Mouse (Mus musculus) MEL (cell line): Measurements from ENCODE around the gene Fam189b. TPM values are rescaled to one million over a fixed set of nuclear protein-coding genes. Genes with fewer than 3 reads are reported as not detected.

ENCODE experiments used
- DNase-seq: peaks from one replicate; pipeline ENCODE4 v3.0.0; 2011; ENCODE audit warnings: low read depth, low spot score
- H3K27ac ChIP-seq: 2 replicates; pipeline ENCODE4 v1.5.1; 2012; ENCODE audit warnings: low read depth, mild to moderate bottlenecking, control low read depth, low read length, moderate library complexity; ENCODE audit not compliant: control insufficient read depth
- H3K27me3 ChIP-seq, 2 experiments: fragments of 150-350 bp in 1 of 2; sonication (generic) in 1 of 2; 2 replicates each; pipeline ENCODE4 v1.6.1; 2012; ENCODE audit warnings: low read length in 2 of 2, mild to moderate bottlenecking in 2 of 2, improper control_type of control experiment in 1 of 2, moderate library complexity in 1 of 2; ENCODE audit not compliant: insufficient read depth in 2 of 2, control insufficient read depth in 1 of 2
- H3K36me3 ChIP-seq, 2 experiments: 2 replicates each; pipeline ENCODE4 v1.6.1; 2012 to 2014; ENCODE audit warnings: low read length in 2 of 2, improper control_type of control experiment in 1 of 2, inconsistent platforms in 1 of 2, mild to moderate bottlenecking in 1 of 2; ENCODE audit not compliant: insufficient read depth in 2 of 2, control insufficient read depth in 1 of 2
- H3K4me1 ChIP-seq, 2 experiments: fragments of 150-350 bp in 1 of 2; sonication (generic) in 1 of 2; 2 replicates each; pipeline ENCODE4 v1.6.1; 2012; ENCODE audit warnings: low read length in 2 of 2, improper control_type of control experiment in 1 of 2, mild to moderate bottlenecking in 1 of 2; ENCODE audit not compliant: insufficient read depth in 2 of 2, control insufficient read depth in 1 of 2
- H3K4me3 ChIP-seq, 2 experiments: fragments of 150-350 bp in 1 of 2; sonication (generic) in 1 of 2; 2 replicates each; pipeline ENCODE4 v1.5.1; 2012; ENCODE audit warnings: low read depth in 2 of 2, low read length in 2 of 2, mild to moderate bottlenecking in 2 of 2, moderate library complexity in 2 of 2, control low read depth in 1 of 2, improper control_type of control experiment in 1 of 2; ENCODE audit not compliant: control insufficient read depth in 1 of 2, insufficient read depth in 1 of 2
- H3K79me2 ChIP-seq: 2 replicates; pipeline ENCODE4 v1.6.1; 2012; ENCODE audit warnings: mild to moderate bottlenecking, low read length, moderate library complexity; ENCODE audit not compliant: control insufficient read depth, poor library complexity, insufficient read depth
- H3K9ac ChIP-seq: 2 replicates; pipeline ENCODE4 v1.6.1; 2012; ENCODE audit warnings: low read depth, mild to moderate bottlenecking, control low read depth, low read length, moderate library complexity; ENCODE audit not compliant: control insufficient read depth, poor library complexity, severe bottlenecking
- H3K9me3 ChIP-seq: fragments of 150-350 bp; sonication (generic); replicated peaks from 2 replicates; pipeline ENCODE4 v1.6.1; 2012; ENCODE audit warnings: mild to moderate bottlenecking, low read length, improper control_type of control experiment, moderate library complexity; ENCODE audit not compliant: insufficient read depth
- BHLHE40 ChIP-seq: IDR thresholded peaks from 2 replicates; pipeline ENCODE4 v1.6.1; 2012; ENCODE audit warnings: low read depth, mild to moderate bottlenecking, inconsistent platforms, low read length, improper control_type of control experiment, borderline replicate concordance
- CHD1 ChIP-seq: IDR thresholded peaks from 2 replicates; pipeline ENCODE4 v1.6.1; 2012; ENCODE audit warnings: low read depth, mild to moderate bottlenecking, inconsistent platforms, low read length, improper control_type of control experiment
- CHD2 ChIP-seq: IDR thresholded peaks from 2 replicates; pipeline ENCODE4 v1.6.1; 2011; ENCODE audit warnings: low read length, improper control_type of control experiment
- CTCF ChIP-seq, 3 experiments: IDR thresholded peaks in 2 of 3; conservative IDR thresholded peaks in 1 of 3; 2 replicates each; pipeline ENCODE4 v1.5.1; 2011 to 2012; ENCODE audit warnings: low read length in 3 of 3, low read depth in 2 of 3, mild to moderate bottlenecking in 2 of 3, improper control_type of control experiment in 1 of 3, inconsistent platforms in 1 of 3, mixed read lengths in 1 of 3, moderate library complexity in 1 of 3; ENCODE audit not compliant: control insufficient read depth in 1 of 3, insufficient read depth in 1 of 3, poor library complexity in 1 of 3, severe bottlenecking in 1 of 3
- E2F4 ChIP-seq: IDR thresholded peaks from 2 replicates; pipeline ENCODE4 v1.6.1; 2011; ENCODE audit warnings: low read depth, low read length, improper control_type of control experiment, borderline replicate concordance
- ELF1 ChIP-seq: IDR thresholded peaks from 2 replicates; pipeline ENCODE4 v1.6.1; 2014; ENCODE audit warnings: low read depth, mild to moderate bottlenecking, inconsistent platforms, low read length, improper control_type of control experiment, moderate library complexity
- EP300 ChIP-seq, 2 experiments: IDR thresholded peaks; 2 replicates each; pipeline ENCODE4 v1.6.1; 2011; ENCODE audit warnings: improper control_type of control experiment in 2 of 2, low read length in 2 of 2, low read depth in 1 of 2, mild to moderate bottlenecking in 1 of 2
- ETS1 ChIP-seq: IDR thresholded peaks from 2 replicates; pipeline ENCODE4 v1.6.1; 2012; ENCODE audit warnings: low read depth, mild to moderate bottlenecking, inconsistent platforms, low read length, improper control_type of control experiment, moderate library complexity
- GABPA ChIP-seq: IDR thresholded peaks from 2 replicates; pipeline ENCODE4 v1.6.1; 2012; ENCODE audit warnings: low read depth, mild to moderate bottlenecking, inconsistent platforms, low read length, improper control_type of control experiment, moderate library complexity
- GATA1 ChIP-seq: IDR thresholded peaks from 2 replicates; pipeline ENCODE4 v1.6.1; 2011; ENCODE audit warnings: low read depth, low read length, improper control_type of control experiment
- HCFC1 ChIP-seq: IDR thresholded peaks from 2 replicates; pipeline ENCODE4 v1.6.1; 2012; ENCODE audit warnings: low read depth, mild to moderate bottlenecking, inconsistent platforms, low read length, improper control_type of control experiment, moderate library complexity
- JUND ChIP-seq: IDR thresholded peaks from 2 replicates; pipeline ENCODE4 v1.6.1; 2011; ENCODE audit warnings: low read depth, mild to moderate bottlenecking, improper control_type of control experiment, low read length
- KAT2A ChIP-seq: conservative IDR thresholded peaks from 2 replicates; pipeline ENCODE4 v1.6.1; 2012; ENCODE audit warnings: low read depth, low read length, improper control_type of control experiment, inconsistent platforms
- MAFK ChIP-seq: IDR thresholded peaks from 2 replicates; pipeline ENCODE4 v1.6.1; 2011; ENCODE audit warnings: low read depth, mild to moderate bottlenecking, low read length, improper control_type of control experiment, borderline replicate concordance
- MAZ ChIP-seq: IDR thresholded peaks from 2 replicates; pipeline ENCODE4 v1.6.1; 2012; ENCODE audit warnings: low read depth, mild to moderate bottlenecking, inconsistent platforms, low read length, improper control_type of control experiment
- MEF2A ChIP-seq: IDR thresholded peaks from 2 replicates; pipeline ENCODE4 v1.6.1; 2014; ENCODE audit warnings: low read depth, mild to moderate bottlenecking, inconsistent platforms, low read length, improper control_type of control experiment; ENCODE audit not compliant: poor library complexity, insufficient replicate concordance, severe bottlenecking; ENCODE audit errors: extremely low read depth
- MXI1 ChIP-seq: IDR thresholded peaks from 2 replicates; pipeline ENCODE4 v1.6.1; 2011; ENCODE audit warnings: mild to moderate bottlenecking, low read depth, low read length, improper control_type of control experiment
- MYB ChIP-seq: IDR thresholded peaks from 2 replicates; pipeline ENCODE4 v1.6.1; 2011; ENCODE audit warnings: mild to moderate bottlenecking, low read depth, low read length, improper control_type of control experiment
- MYC ChIP-seq: IDR thresholded peaks from 2 replicates; pipeline ENCODE4 v1.6.1; 2011; ENCODE audit warnings: low read depth, mild to moderate bottlenecking, low read length, improper control_type of control experiment, moderate library complexity
- NELFE ChIP-seq: IDR thresholded peaks from 2 replicates; pipeline ENCODE4 v1.6.1; 2011; ENCODE audit warnings: low read depth, low read length, improper control_type of control experiment
- NRF1 ChIP-seq: IDR thresholded peaks from 2 replicates; pipeline ENCODE4 v1.6.1; 2014; ENCODE audit warnings: low read depth, mild to moderate bottlenecking, inconsistent platforms, low read length, improper control_type of control experiment, moderate library complexity; ENCODE audit not compliant: poor library complexity, insufficient read depth, severe bottlenecking
- POLR2A ChIP-seq, 2 experiments: IDR thresholded peaks; 2 replicates each; pipeline ENCODE4 v1.6.1; 2011 to 2012; ENCODE audit warnings: low read length in 2 of 2, mild to moderate bottlenecking in 2 of 2, control low read depth in 1 of 2, improper control_type of control experiment in 1 of 2, low read depth in 1 of 2, moderate library complexity in 1 of 2; ENCODE audit not compliant: control insufficient read depth in 1 of 2, insufficient read depth in 1 of 2, poor library complexity in 1 of 2
- POLR2AphosphoS2 ChIP-seq: IDR thresholded peaks from 2 replicates; pipeline ENCODE4 v1.6.1; 2011; ENCODE audit warnings: low read length, improper control_type of control experiment
- POLR2AphosphoS5 ChIP-seq: IDR thresholded peaks from 2 replicates; pipeline ENCODE4 v1.6.1; 2012; ENCODE audit warnings: low read depth, borderline replicate concordance, mild to moderate bottlenecking, inconsistent platforms, low read length, moderate library complexity, mixed read lengths
- RAD21 ChIP-seq: IDR thresholded peaks from 2 replicates; pipeline ENCODE4 v1.6.1; 2011; ENCODE audit warnings: mild to moderate bottlenecking, low read depth, low read length, improper control_type of control experiment
- RCOR1 ChIP-seq: IDR thresholded peaks from 2 replicates; pipeline ENCODE4 v1.6.1; 2012; ENCODE audit warnings: low read depth, mild to moderate bottlenecking, inconsistent platforms, low read length, improper control_type of control experiment
- SIN3A ChIP-seq: IDR thresholded peaks from 2 replicates; pipeline ENCODE4 v1.6.1; 2012; ENCODE audit warnings: low read length, improper control_type of control experiment, inconsistent platforms
- SMC3 ChIP-seq: IDR thresholded peaks from 2 replicates; pipeline ENCODE4 v1.6.1; 2011; ENCODE audit warnings: low read depth, low read length, improper control_type of control experiment
- TAL1 ChIP-seq: IDR thresholded peaks from 2 replicates; pipeline ENCODE4 v1.6.1; 2012; ENCODE audit warnings: mild to moderate bottlenecking, inconsistent platforms, low read length, moderate library complexity, mixed read lengths
- TBP ChIP-seq: IDR thresholded peaks from 2 replicates; pipeline ENCODE4 v1.8.0; 2011; ENCODE audit warnings: low read depth, low read length, improper control_type of control experiment
- UBTF ChIP-seq: IDR thresholded peaks from 2 replicates; pipeline ENCODE4 v1.6.1; 2012; ENCODE audit warnings: low read depth, mild to moderate bottlenecking, inconsistent platforms, low read length, improper control_type of control experiment, moderate library complexity, borderline replicate concordance; ENCODE audit not compliant: insufficient read depth
- USF1 ChIP-seq: IDR thresholded peaks from 2 replicates; pipeline ENCODE4 v1.6.1; 2014; ENCODE audit warnings: low read depth, mild to moderate bottlenecking, inconsistent platforms, low read length, improper control_type of control experiment, moderate library complexity
- USF2 ChIP-seq, 2 experiments: IDR thresholded peaks; 2 replicates each; pipeline ENCODE4 v1.6.1; 2011 to 2012; ENCODE audit warnings: improper control_type of control experiment in 2 of 2, low read length in 2 of 2, borderline replicate concordance in 1 of 2, inconsistent platforms in 1 of 2, low read depth in 1 of 2, mild to moderate bottlenecking in 1 of 2; ENCODE audit not compliant: insufficient read depth in 1 of 2
- ZC3H11A ChIP-seq: IDR thresholded peaks from 2 replicates; pipeline ENCODE4 v1.6.1; 2012; ENCODE audit warnings: low read depth, mild to moderate bottlenecking, inconsistent platforms, low read length, improper control_type of control experiment
- ZKSCAN1 ChIP-seq: IDR thresholded peaks from 2 replicates; pipeline ENCODE4 v1.6.1; 2012; ENCODE audit warnings: low read depth, mild to moderate bottlenecking, inconsistent platforms, low read length, improper control_type of control experiment, moderate library complexity
- polyA plus RNA-seq, 2 experiments: library from polyadenylated mRNA; stranded (reverse) in 1 of 2; unstranded in 1 of 2; fragments of >175 nt in 1 of 2; fragments of >200 nt in 1 of 2; gene quantifications; 2 replicates each; pipeline versions ENCODE4 v1.2.1 to v1.2.4; 2012; ENCODE audit warnings: low replicate concordance in 2 of 2, low read depth in 1 of 2; ENCODE audit not compliant: insufficient read length in 2 of 2, insufficient read depth in 1 of 2, missing spikeins in 1 of 2
- total RNA-seq: library from RNA; depleted of rRNA; stranded (reverse); fragments of 300-350 nt; gene quantifications from 2 replicates; pipeline ENCODE4 v1.2.3, GENCODE M21; 2012

Gene Fam189b
- total and polyA plus RNA-seq, 3 experiments = 7.0 to 35.3 TPM; not detected in 1

DNA sequence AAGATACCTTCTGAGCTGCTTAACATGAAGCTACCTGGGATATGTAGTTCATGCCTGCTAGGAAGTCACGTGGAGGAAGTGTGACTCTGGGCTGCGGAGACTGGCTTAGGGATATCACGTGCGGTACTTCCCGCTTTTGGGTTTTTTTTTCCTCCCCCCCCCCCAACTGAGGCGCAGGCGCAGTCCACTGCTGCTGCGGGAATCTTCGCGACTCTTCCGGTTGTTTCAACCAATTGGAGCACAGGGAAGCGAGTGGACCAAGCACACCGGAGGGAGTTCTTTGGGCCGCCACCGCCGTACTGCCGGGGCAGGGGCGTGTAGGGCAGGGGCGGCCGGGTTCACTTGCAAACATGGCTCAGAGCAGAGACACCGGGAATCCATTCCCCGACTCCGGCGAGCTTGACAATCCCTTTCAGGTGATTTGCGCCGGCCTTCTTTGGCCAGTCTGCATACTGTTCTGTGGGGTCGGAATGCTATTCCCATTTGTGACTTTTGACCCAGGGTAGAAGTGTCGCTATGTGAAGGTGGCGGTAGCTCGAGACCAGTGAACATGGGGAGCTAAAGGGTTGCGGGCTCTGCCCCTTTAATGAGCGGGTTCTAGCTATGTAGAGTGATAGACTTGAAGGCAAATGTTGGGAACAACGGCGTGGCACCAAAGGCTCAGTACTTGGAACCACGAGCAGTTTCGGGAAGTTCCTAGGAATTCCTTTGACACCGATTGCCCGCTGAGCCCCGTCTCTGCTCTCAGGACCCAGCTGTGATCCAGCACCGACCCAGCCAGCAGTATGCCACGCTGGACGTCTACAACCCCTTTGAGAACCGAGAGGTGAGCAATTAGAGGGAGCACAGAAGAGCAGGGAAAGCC, 5.5 kb upstream of the Fam189b start, which contains the start of gene Scamp3:
Scamp3 (plus strand) TSS at position 232 of the 865 bp plus-strand sequence.
- Histone ChIP-seq H3K4me3 (peak within 1 kb of the TSS; percentile 58 to 91), H3K4me1 (peaks cover 7 to 31% of the 10 kb centered on the region in 2 experiments; a peak in 3 of 4 replicates), H3K27me3 (no peaks in the 10 kb centered on the region), H3K9ac (peak within 1 kb of the TSS; percentile 85), H3K79me2 (peaks cover 23% of the 10 kb centered on the region), H3K27ac (peak within 1 kb of the TSS; percentile 71), H3K36me3 (peaks cover 26 to 33% of the 10 kb centered on the region in 2 experiments), H3K9me3 (no peaks in the 10 kb centered on the region)
- peak; percentile 99 for DNase-seq
- TF ChIP-seq ETS1 (no peak; the same call in 1 of the 2 replicates), GATA1 (no peak; the same call in 1 of the 2 replicates), BHLHE40 (peak; percentile 99), USF1 (peak; percentile 100), ZKSCAN1 (peak; percentile 69; the same call in 1 of the 2 replicates), JUND (no peak), POLR2AphosphoS5 (no peak; the same call in 1 of the 2 replicates), HCFC1 (peak; percentile 99), SMC3 (no peak), CHD1 (no peak), CTCF (IDR thresholded peaks at IDR 0.05 in 2 of 3, conservative IDR thresholded peaks at IDR 0.05 in 1 of 3; ENCODE audit: control insufficient read depth in 1 of 3, insufficient read depth in 1 of 3, low read depth in 2 of 3, low read length in 3 of 3, poor library complexity in 1 of 3, severe bottlenecking in 1 of 3) (0 out of 6 replicates have a peak, but pooled peaks of 1 of the 3 experiments have one; percentile 5), NELFE (peak; percentile 80), UBTF (no peak), MEF2A (no peak), GABPA (no peak), EP300 (IDR thresholded peaks at IDR 0.05; ENCODE audit: low read depth in 1 of 2, low read length in 2 of 2) (peak in 1 of 2 experiments; percentile 18; a peak in 1 of 4 replicates), KAT2A (peak; percentile 85; the same call in 1 of the 2 replicates), TBP (peak; percentile 57), SIN3A (peak; percentile 93), MYC (peak; percentile 96), ZC3H11A (no peak), MAZ (peak; percentile 97), POLR2AphosphoS2 (peak; percentile 100), MXI1 (peak; percentile 85), NRF1 (peak; percentile 90), E2F4 (peak; percentile 88), CHD2 (peak; percentile 57; the same call in 1 of the 2 replicates), POLR2A (IDR thresholded peaks at IDR 0.05; ENCODE audit: control insufficient read depth in 1 of 2, insufficient read depth in 1 of 2, low read depth in 1 of 2, low read length in 2 of 2, poor library complexity in 1 of 2) (peak; percentile 87 to 91), RCOR1 (no peak), ELF1 (peak; percentile 96), TAL1 (no peak), USF2 (IDR thresholded peaks at IDR 0.05; ENCODE audit: borderline replicate concordance in 1 of 2, insufficient read depth in 1 of 2, low read depth in 1 of 2, low read length in 2 of 2) (peak; percentile 99), RAD21 (no peak), MAFK (no peak), MYB (no peak)
